Mouse (Mus musculus) thymus, adult 2 months (tissue): ENCODE data around the gene Hoxb9.

Experiments used
- CTCF ChIP-seq: fragments of 200-500 bp; IDR thresholded peaks from 2 replicates; pipeline ENCODE4 v1.5.1; 2012; ENCODE audit warnings: mild to moderate bottlenecking, control low read depth, low read length, moderate library complexity, borderline replicate concordance; ENCODE audit not compliant: control insufficient read depth, poor library complexity, insufficient read depth; ENCODE audit errors: extremely low read depth
- POLR2A ChIP-seq: fragments of 200-500 bp; IDR thresholded peaks from 2 replicates; pipeline ENCODE4 v1.6.1; 2012; ENCODE audit warnings: mild to moderate bottlenecking, low read length, control low read depth, moderate library complexity; ENCODE audit not compliant: control insufficient read depth, poor library complexity, insufficient read depth; ENCODE audit errors: extremely low read depth

- TF ChIP-seq CTCF (no peak), POLR2A (no peak)
Observed at GRCm38 (mm10) chr11:96322738-96323137, 51.5 kb downstream of the Hoxb9 start.
